Mouse (Mus musculus): ENCODE data around the gene Glis3.

Gene Glis3

DNA sequence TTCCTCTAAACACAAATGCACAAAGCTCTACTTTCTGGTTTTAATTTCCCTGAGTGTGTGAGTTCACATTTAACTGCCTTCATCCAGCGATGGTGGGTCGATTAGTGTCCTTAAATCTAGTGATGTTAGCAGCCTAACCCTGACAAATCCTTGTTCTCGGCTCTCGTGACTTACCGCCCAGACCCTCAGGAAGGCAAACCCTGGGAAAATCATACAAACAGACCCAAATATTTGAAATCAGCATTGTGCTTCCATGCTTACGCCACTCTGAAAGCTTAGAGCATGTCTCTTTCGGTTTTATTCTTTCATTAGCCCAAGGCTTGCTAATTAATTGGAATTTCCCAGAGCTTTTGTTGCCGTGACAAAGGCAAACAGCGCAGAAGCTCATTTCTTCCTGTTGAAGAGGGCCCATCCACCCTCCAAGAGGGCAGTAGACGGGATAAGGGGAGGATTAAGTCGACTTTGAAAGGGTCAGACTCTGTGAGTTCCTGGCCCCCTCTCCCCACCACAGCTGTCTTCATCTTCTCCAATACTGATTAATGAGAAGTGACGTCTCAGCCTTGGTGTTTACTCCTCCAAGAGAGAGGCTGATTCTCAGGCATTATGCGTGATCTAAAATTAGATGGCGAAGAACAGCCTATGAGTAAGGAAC, 100.0 kb downstream of the Glis3 start:
- no peak for DNase-seq

GRCm38 (mm10) chr19:28577023-28577422, 102.9 kb downstream of the Glis3 start:
- DNase-seq, result no peak

DNA sequence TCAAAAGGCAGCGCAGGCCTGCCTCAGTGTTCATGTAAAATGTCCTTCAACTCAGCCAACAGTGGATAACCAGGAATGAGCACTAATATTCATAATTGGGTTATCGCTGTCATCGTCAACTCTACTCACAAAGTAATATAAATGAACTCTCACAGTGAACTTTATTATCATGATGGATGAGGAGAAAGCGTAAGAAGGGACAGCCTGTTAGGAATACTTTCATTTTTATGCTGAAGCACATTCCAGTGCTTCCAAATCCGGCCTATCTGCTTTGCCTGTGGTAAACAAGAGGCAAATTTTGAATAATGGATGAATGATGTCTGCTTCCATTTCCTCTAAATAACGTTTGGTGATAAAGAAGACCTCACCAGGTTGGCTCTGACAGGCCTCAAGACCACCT, 103.3 kb downstream of the Glis3 start:
- no peak for DNase-seq

DNA sequence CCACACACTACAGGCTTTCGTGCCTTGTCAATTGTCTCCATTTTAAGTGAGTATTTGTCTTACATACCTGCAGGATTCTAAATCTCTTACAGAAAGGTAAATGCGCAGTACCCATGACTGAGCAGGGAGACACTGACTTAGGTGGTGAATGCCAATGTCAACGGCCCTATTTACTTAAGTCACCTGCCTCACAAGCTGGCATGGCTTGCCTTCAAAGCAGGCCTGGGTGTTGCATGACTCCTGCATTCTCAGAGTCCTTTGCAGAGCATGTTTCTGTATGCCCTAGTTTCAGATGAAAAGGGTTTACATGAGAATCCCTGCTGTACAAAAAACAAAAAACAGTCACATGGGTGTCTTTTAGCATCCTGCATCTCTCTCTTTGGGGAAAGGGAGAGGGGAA, 106.2 kb downstream of the Glis3 start:
- DNase-seq, result no peak

GRCm38 (mm10) chr19:28569856-28570255, 110.0 kb downstream of the Glis3 start:
- DNase-seq, result no peak

DNA sequence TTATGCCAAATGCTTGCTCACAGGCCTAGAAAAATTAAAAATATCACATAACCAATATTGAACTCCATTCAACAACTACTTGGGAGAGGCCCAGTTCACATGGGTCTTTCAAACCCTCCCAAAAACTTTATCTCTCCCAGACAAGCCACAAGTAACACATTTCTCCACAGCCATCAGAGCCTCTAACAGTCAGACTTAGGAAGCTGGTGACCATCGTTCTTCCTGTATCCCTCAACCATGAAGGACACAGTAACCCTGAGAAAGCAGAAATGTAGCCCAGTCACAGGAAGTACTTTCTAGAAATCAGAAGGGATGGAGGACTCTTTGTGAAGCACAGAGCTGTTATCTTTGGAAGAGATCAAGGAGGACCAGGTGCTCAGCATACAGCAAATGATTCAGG, 112.8 kb downstream of the Glis3 start:
- no peak for DNase-seq

DNA sequence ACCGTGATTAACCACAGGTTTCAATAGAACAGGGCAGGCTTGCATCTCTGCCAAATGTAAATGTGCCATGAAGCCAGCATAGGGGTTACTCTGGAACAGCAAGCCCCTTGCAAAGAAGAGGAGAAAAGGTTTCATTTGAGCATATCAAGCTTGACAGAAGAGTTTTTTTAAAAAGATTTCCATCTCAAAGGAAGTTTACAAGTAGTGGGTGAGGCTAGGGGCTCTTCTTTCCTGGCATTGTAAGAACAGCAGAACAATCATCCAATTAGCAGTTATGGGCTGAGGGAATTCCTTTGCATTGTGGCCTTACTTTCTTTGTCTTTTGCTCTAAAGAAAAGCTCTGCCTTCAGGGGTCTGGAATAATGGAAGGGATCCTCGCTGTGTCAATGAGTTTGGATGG, 113.3 kb downstream of the Glis3 start:
- DNase-seq, result no peak

DNA sequence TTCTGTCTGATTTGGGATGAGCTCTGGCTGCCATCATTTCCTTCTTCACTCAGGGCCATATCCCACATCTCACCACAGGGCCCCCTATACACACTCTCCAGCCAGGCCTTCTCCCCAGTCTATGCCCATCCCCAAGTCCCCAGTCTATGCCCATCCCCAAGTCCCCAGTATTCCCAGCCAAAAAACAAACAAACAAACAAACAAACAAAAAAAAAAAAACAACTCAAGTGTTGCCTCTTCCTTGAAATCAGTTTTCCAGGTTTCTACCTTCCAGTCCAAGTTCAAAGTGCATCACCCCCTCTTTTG, 118.2 kb downstream of the Glis3 start:
- no peak for DNase-seq

GRCm38 (mm10) chr19:28560801-28561696, 118.8 kb downstream of the Glis3 start:
- DNase-seq, result no peak

DNA sequence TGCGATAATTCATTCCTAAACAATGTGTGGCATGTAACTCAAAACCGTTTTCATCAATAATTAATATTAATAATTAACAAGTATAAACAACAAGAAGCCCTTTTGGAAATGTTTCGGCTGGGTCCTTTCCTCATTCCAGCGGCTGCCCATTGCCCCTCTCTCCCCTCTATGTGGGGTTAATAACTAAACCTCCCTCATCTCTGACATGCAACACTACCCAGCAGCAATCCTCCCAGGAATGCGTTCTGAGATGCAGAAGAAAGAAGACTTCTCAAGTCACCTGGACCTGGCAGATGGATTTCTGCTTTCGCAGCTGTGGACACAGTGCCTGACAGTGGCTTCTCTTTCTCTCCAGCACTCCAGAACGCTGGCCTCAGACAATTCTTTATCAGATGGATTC, 120.0 kb downstream of the Glis3 start:
- DNase-seq, result no peak

DNA sequence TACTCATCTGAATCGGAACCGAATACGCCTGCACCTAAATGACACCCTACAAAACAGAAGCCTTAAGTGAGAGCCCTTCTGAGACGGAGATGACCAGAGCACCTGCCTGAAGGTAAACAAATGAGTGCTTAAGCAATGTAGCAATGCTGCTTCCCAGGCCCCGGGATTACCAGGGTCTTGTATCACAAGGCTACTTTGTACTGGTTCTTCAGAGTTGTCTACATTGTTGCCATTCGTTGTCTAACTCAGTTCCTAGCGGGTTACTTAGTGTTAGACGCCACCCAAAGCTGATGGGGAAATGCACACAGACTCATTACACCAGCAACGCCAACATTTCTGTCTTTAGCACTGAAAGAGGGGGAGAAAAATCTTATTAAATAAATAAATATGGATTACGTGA, 120.5 kb downstream of the Glis3 start:
- no peak for DNase-seq

GRCm38 (mm10) chr19:28558661-28559060, 121.2 kb downstream of the Glis3 start:
- DNase-seq, result no peak

- DNase-seq, result no peak
Observed at GRCm38 (mm10) chr19:28557559-28558328, 122.1 kb downstream of the Glis3 start.

- DNase-seq, result no peak
Observed at GRCm38 (mm10) chr19:28555181-28555929, 124.5 kb downstream of the Glis3 start.

DNA sequence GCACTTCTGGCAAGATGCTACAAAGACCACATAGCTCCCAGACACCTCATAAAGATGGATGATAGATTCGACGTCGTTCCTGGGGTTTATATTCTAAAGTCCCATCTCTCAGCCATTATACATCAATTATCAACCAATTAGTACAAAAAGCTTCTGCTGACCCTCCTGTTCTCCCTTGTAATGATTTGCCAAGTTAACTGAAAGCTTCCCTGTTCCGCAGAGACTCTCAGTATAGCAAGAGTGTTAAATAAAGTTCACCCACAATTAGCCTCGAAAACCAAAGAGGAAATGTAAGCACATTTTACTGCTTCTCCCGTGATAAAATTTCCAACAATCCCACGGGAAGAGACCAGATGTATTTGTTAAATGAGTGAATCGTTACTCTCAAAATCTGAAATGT, 129.3 kb downstream of the Glis3 start:
- DNase-seq, result no peak

DNA sequence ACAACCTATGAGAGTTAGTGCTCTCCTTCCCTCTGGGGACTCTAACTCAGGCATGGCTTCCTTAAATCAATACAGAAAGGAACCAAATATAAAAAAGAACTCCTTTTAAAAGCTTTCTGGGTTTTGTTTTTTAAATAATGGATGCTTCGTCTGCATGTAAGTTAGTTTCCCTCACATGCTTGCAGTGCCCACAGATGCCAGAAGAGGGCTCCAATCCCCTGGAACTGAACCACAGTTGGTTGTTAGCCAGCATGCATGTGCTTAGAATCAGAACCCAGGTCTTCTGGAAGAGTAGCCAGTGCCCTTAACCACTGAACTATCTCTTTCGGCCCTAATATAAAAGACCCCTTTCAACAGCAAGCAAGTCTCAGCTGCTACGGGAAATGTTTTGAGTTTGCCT, 132.9 kb downstream of the Glis3 start:
- DNase-seq, result no peak

GRCm38 (mm10) chr19:28545493-28545892, 134.4 kb downstream of the Glis3 start:
- DNase-seq, result no peak

DNA sequence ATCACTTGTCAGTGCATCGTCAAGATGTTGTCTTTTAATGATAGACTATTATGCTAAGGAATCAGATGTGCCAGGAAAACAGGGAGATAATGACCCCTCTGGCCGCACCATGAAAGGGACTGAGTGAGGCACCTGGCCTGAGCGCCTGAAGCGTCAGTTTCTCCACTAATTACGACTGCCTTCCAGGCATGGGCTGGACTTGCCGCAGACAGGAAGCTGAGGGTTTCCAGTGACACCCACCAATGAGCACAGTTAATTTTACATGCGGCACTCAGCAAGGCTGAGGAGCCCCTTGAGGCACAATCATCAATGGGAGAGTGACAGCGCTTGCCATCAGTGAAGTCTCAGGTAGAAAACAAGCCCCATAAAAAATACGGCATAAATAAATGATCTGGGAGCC, 141.1 kb downstream of the Glis3 start:
- no peak for DNase-seq

DNA sequence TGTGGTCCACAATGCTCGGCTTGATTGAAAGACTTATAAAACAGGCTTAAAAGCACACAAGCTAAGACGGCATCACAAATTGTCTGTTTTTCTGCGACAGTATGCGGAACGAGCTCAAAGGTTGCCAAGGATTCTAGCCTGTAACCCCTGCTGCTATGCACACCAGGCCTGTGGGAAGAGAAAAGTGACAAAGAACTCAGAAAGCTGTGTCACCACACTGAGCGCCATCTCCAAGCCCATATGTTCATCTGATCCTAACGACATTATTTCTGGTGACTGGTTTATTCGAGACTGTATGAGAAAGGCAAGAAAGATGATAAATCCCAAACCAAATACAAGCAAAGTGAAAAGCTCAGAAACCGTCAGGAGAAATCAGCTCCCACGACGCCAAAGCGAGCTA, 144.9 kb downstream of the Glis3 start:
- no peak for DNase-seq

DNA sequence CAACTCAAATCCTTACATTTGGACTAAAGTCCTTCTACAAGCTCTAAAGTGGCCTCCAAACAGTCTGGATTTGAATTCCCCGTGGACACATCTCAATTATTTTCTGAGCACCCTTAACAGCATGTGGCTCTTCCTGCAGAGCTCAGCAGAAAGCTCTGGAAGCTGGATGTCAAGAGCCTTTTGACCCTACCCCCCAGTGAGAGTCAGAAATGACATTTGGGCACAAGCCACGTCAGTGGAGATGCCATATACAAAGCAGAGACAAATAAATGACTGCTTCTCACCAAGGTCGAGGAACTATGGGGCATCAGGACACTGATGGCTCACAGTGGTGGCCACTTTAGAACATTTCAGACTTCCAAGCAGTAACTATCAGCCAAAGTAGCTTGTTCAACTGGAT, 146.3 kb downstream of the Glis3 start:
- no peak for DNase-seq

GRCm38 (mm10) chr19:28531750-28532149, 148.1 kb downstream of the Glis3 start:
- DNase-seq, result no peak

DNA sequence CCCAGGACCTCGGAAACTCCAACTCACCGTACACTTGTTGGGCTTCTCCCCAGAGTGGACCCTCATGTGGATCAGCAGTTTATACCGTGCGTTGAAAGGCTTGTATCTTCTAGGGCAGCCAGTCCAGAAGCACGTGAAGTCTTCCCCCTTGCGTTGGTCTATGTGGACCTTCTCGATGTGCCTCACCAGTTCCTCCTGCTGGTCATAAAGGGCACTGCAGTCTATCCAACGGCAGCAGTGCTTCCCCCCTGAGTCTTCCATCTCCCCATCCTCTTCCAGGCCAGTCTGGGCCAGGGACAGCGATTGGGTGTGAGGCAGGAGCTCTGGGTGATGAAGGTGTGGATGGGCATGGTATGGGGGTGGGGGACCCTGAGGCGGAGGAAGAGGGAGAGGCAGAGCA, 149.0 kb downstream of the Glis3 start:
- DNase-seq, result no peak

- no peak for DNase-seq
Observed at GRCm38 (mm10) chr19:28529006-28529405, 150.9 kb downstream of the Glis3 start.

All from right cerebral cortex, adult 18-20 months (tissue).